Mouse (Mus musculus) kidney, postnatal 25 days (tissue): ENCODE measurements around the gene Nek3.
A peak's percentile ranks its signal among the peaks of the same experiment; 100 is the strongest.

Experiments
- DNase-seq, 2 experiments: peaks; one replicate each; pipeline ENCODE4 v3.0.0; 2021; ENCODE audit warnings: mixed read lengths in 2 of 2

The Nek3 gene

DNA sequence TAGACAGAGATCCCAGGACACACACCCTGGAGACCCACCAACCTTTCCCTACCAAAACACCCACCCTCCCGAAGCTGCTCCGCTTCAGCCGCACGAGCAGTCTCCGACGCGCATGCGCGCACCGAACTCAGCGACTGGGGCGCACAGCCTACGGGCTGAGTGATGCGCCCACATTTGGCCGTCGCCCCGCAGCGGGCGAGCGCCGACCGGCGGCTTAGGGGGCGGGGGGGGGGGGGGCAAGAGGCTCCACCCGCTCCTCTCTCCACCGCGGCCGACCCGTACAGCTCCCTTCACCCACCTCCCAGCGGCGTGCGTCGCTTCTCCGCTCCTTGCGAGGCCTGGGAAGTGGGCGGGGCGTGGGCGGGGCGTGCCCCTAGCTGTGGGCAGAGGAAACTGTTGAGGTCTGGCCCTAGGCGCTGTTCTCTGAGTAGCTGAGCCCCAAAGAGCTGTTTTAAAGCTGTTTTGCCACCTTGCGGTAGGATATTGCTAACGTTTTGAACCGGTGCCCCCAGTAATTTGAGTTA is at the start of gene Nek3:
TSS of gene Nek3 (minus strand) at position 356 of the 524 bp plus-strand sequence.
- peak; percentile 83 to 93 for DNase-seq

DNA sequence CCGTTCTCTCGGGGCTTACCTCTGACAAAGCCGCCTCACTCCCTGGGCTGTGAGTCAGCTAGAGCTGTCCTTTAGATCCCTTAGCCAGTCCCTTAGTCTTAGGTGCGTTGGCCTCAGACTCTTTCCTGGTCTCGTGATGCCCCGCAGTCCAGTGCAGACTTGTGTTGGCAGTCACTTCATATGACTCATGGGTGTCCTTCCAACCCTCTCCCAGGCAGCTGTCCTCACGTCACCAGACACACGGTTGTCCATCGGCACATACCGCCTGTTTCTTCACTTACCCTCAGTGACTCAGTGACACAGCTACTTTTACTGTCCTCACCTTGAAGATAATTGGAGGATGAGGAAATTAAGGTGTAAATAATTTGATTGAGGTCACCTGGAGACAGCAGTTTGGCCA is 48.6 kb upstream of the Nek3 start:
- no peak for DNase-seq

DNA sequence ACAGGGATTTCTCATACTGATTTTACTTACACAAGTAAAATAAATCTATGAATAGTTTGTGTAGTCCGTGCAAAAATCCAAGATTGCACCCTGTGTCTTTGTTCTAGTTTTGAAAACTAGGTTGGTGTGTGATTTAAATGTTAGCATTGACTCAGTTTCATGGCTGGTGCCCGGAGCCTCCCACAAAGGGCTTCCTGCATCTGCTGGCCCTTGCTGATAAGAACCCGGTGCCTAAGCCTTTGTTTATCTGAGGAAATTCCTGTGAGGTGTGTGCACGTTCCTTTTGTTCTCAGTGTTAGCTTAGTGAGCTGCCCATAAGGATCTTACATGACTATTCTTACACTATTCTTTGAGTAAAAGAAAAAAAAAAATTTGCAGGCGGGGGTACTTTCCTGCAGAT is 42.8 kb upstream of the Nek3 start:
- DNase-seq = peak; percentile 13 to 57

DNA sequence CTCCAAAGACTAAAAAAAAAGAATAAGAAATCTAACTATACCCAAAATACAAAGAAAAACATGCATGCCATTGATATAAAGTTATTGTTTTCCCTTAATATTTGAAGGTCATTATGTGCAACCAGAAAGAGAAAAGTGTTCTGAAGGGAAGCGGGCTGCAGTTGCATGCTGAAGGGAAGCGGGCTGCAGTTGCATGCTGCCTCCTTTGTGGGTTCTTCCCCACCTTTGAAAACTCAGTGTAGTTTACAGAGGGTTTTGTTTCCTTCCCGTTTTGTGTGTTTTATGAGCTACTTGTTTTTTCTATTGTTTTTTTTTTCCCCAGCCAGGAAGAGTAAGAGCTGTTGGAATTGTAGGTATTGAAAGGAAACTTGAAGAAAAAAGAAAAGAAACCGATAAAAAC is 41.3 kb upstream of the Nek3 start:
- no peak for DNase-seq

DNA sequence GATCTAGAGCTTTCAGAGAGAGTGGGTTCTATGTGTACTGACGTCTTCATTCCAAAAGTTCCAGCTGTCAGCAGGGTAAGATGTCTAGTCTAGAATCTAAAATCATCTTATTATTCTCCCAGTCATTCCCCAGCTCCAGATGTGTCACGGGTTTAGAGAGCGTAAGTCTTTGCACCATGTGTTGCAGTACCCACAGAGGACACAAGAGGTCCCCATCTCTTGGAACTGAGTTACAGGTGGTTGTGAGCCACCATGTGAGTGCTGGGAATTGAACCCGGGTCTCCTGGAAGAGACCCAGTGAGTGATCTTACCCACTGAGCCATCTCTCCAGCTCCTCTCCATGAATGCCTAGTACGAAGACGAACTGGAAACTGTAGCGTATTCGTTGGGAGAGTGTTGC is 33.2 kb upstream of the Nek3 start:
- no peak for DNase-seq

DNA sequence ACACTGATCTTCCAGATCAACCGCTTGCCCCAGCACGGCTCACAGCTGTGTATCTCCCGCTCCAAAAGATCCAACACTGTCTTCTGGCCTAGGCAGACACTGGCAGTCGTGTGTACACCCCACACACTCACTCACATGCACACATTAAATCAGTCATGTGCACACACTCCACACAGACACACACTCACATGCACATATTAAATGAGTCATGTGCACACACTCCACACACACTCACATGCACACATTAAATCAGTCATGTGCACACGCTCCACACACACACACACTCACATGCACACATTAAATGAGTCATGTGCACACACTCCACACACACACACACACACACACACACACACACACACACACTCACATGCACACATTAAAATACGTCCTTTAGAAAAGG is 31.7 kb upstream of the Nek3 start:
- no peak for DNase-seq

DNA sequence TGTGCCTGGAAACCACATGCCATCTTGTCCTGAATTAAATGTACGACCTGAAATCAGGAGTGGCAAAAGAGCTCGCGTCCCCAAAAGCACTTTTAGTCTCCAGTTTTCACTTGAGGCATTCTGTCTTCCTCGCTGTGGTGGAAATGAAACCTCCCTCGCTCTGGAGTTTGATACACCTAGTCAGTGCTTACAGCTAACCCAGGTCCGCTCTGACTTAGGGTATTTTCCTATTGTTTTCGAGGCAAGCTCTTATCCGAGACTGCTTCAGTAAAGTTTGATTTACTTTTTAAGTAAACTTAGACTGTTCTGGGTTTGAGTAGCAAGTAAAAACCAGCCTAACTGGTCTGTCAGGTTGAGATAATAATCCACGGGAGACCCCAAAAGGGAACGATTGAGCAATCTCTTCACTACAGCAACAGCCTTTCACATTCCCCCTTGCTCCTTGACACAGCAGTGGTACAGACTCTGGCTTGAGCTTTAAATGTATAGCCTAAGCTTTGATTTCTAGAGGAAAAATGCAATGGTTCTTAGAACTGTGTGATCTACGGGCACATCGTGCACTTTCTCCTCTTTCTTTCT is 27.3 kb upstream of the Nek3 start:
- DNase-seq = peak in 1 of 2 experiments; percentile 23

DNA sequence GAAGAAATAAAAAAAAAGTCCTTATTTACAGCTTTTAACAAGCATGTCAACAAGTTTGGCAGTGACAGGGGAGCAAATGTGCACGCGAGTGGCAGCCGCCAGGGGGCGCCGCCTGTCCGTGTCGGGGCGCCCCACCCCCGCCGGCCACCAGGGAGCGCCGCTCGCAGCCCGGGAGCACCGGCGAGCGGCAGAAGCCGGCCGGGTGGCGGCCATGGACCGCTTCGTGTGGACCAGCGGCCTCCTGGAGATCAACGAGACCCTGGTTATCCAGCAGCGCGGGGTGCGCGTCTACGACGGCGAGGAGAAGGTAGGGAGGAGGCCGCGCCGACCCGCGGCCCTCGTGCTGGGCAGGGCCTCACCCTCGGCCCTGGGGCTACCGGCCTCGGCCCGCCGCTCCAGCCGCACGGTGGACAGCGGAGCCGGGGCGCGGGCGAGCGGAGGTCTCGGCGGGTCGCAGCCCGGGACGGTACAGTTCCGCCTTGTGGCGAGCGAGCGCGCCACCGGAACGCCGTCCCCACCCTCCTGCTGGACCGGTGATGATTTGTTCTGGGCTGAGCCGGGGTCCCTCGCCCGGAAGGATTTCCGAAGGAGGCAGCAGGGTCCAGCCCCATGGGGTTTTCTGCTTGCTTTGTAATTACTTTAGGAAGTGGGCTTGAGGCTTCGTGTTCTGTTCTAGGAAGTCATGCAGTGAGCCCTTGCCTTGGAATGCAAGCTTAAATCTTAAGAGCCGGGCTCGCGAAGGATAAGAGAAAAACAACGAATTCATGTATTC is 26.6 kb upstream of the Nek3 start, which contains the start of gene Vps36:
TSS of gene Vps36 (plus strand) at position 150 of the 772 bp plus-strand sequence.
- peak; percentile 87 to 92 for DNase-seq

DNA sequence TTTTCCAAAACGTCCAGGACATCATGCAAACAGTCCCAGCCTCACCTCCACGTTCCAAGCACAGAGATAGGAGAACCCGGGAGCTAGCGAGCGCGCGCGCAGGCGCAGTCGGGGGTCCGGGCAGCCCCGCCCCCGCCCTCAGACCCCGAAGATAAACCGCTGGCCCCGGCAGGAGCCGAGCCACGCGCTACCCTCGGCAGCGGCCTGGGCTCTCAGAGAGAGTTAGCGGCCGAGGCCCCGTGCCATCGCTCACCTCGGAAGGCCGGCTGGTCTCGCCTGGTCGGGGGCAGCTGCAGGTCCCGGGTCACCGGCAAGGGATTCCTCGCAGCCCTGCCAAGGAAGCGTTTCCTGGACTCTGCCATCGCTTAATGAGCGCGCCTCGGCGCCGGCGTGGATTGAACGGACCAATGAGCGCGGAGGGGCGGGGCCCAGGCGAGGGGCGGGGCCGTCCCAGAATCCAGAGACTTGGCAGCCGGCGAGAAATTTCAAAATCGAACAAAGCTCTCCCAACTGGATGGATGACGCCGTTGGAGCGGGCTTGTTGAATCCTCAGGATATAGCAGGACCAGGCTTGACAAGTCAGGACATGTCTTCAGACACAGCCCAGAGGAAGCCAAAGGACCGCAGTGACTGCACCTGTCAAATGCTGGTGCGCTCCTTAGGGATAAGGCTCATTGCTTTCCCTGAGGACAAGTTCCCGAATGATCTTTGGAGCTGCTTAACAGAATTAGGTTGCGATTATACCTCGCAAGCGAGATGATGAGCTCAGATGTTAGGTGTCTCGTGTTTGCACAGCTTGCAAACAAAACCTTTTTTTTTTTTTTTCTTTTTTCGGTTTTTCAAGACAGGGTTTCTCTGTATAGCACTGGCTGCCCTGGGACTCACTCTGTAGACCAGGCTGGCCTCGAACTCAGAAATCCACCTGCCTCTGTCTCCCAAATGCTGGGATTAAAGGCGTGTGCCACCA is 19.5 kb upstream of the Nek3 start, which contains the start of gene Ckap2:
TSS of gene Ckap2 (minus strand) at position 389 of the 967 bp plus-strand sequence.
- peak; percentile 95 to 96 for DNase-seq

DNA sequence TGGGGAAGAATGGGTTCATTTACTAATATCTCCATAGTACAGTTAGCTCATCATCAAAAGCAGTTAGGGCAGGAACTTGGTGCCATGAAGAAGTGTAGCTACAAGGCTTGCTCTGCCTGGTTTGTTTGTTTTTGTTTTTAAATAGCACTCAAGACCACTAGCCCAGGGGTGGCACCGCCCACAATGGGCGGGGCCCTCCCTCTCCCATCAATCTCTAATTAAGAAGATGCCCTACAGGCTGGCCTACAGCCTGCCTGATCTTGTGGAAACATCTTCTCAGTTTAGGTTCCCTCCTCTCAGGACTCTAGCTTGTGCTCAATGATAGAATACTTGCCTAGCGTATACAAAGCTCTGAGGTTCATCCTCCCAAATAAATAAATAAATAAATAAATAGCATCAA is 18.6 kb upstream of the Nek3 start:
- DNase-seq = no peak

DNA sequence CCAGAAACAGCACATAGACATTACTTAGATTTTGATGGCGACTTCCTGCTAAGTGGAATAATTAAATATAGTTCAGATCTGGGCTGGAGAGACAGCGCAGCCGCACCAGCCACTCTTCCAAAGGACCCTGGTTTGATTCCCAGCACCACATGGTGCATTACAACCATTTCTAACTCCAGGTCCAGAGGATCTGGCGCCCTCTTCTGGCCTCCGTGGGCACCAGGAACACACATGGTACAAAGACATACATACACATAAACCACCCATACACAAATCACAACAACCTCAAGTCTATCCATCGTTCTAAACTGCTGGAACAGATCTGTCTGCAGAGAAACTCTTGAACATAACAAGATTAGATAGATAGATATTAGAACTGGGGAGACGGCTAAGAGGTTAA is 9.7 kb upstream of the Nek3 start:
- DNase-seq = no peak

DNA sequence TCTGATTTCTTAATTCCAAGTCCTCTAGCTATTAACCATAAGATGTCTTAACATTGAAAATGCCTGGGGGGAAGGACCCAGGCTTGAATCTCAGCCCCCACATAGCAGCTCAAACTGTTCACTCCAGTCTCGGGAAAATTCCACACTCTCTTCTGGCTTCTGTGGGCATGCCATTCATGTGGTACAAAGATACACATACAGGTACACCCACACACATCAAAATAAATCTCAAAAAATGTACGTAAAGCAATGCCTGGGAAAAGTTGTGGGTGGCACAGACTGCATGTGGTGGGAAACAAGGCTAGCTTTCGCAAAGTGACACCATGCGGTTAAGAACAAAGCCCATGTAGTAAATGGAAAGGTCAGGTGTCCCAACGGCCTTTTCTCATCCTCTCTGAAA is 2.9 kb upstream of the Nek3 start:
- no peak for DNase-seq

DNA sequence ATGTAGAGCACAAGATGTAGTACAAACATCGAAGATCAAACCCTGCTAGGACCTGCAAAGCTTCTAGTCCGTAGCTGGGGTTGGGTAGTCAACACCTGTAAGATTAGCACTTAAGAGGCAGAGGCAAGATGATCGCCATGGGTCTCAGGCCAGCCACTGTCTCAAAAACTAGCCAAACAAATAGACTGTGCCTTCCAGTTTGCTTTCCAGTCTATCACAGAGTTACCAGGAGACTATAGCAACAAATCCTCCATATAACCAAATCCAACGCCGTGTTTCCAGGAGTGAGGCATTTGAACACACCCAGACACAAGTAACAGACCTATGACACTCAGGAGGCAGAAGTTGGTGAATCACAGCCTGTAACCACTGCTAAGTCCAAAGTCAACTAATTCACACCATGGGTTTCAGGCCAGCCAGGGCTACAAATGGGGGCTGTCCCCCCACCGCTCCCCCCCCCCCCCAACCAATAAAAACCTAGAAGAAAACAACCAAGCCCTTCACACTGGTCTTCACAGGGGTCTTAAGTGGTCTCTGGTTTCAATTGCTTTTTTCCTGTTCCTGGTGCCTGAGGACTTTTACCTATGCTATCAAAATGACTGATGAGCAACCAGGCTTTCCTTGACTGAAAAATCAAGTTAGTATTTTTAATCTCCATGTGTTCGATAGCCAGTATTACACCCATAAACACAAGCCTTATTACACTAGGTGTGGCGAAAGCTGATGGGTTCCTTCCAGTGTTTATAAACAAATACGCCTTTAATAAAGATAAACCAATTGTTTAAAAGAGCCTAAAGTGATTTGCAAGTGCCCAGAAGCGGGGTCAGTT is 770 bp downstream of the Nek3 start:
- no peak for DNase-seq

DNA sequence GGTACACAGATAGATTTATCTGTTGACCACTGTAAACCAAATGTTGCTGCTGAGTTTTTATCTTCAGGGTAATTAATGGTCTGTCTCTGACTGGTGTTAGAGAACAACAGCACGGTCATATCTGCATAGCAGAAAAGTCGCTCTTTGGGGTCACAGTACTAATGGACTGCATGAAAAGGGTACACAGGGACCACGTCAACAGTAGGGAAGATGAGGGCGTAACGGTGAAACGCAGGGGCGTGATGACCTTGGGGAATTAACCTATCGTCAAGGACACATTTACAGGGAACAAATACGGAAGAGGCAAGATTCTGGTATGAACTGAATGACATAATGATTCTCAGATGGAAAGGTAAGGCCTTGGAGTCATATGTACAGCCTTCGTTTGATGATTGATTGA is 1.8 kb downstream of the Nek3 start:
- DNase-seq = no peak

DNA sequence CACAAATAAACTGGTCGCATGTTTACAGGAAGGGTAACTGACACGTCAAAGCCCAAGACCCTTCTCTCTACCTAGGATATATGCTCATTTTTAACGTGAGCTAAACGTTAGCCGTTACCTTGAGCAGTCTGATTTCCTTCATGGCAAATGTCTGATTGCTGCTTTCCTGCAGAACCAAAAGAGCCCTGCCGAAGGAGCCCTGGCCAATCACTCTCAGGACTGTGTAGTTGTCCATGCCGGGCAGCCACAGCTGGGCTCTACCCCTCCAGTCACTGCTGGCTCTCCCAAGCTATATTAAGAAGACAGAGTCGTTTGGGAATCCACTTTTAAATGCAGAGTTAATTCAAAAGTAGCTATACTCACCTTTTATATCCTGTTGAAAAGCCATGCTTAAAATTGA is 4.0 kb downstream of the Nek3 start:
- no peak for DNase-seq

DNA sequence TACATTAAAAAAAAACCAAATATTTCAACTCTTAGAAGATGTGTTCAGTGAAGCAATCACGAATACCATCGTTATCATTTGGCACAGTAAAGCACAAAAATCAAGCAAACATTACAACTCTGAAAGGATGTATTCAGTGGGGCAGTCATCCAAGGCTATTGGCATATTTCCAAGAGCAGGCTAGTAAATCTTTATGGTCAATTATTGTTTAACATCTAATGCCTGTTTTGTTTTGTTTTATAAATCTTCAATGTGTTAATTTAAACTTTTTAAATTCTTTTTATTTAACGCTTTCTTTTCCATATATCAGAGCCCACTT is 15.9 kb downstream of the Nek3 start:
- DNase-seq = peak in 1 of 2 experiments; percentile 42

DNA sequence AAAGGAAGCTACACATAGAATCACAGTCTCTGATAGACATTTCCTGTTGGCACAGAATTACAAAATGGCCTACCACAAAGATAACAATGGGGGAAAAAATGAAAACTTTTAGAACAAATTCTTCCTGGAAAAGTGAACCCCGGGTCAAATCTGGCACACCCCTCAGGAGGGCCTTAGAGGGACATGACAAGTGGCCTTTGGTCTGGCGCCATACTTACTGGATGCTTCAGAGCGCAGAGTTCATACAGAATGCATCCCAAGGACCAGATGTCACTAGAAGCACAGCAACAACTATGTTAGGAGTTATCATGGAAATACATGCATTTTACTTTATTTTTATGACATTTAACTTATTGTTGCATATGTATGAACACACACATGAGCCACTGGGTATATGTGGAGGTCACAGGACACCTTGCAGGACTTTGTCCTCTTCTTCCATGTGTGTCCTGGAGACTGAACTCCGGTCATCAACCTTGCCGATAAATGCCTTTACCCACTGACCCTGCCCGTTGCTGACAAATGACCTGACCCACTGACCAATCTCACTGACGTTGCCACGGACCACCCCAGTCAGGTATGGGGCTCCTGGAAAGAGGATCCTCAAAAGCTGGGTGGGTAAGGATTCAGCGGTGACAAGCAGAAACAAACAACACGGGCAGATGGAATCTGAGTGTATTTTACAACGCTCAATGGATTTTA is 16.4 kb downstream of the Nek3 start:
- DNase-seq = no peak

DNA sequence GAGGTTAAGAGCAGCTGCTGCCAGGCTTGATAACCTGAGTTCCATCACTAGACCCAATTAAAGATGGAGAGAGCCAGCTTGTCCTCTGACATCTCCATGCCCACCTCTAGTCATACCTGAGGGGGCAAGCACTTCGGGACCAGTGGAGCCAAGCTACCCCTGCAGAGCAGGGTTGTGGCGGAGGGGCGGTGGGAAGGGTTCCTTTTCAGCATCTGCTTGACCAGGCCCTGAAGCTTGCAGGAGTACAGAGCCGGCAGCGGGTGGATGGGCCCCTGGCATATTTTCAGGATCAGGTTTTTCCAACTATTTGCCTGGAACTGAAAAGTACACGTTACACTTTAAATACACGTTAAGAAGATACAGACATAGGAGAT is 17.9 kb downstream of the Nek3 start:
- DNase-seq = no peak

DNA sequence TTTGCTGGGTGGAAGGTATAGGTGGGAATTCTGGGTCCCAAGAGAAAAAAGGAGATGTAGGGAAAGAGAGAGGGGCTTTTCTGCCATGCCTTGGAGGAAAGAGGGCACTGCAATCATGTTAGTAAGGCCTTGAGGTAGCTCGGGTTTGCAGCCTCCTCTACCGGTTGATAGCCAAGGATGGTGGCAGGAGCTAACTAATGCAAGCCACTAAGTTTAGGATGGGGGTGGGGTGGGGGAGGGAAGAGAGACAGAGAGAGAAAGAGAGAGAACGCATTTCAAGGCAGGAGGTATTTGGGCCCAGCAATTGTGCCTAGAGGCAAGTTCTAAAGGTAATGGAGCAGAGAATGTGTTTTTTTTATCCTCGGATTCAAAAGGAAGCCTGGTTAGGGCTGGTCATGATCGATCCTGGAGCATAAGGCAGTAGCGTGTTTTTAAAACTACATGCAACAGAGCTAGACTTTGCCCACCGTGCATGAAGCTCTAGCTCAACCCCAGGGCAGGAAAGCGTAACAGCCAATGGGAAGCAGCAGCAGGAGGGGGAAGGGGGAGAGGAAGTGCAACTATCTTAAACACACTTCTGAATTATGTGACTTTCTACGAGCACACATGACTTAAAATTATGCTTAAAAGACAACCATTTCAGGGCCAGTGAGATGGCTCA is 18.4 kb downstream of the Nek3 start:
- no peak for DNase-seq

DNA sequence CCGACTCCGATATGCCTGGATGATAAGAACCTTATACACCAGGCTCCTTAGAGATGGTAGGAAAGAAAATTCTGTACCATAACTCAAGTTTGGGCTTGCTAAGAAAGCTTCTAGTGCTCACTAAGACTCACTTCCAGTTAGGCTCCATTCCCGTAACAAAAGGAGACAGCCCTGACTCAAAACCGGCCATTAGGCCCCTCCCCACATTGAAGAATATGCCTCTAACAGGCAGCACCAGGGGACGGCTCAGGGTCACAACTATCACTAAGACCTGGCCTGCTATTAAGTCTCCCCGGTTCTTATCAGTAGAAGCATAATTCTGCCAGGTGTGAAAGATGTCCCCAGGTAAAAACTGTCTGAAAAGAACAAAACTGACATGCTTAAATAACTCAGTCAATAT is 20.4 kb downstream of the Nek3 start:
- DNase-seq = no peak
